Mouse (Mus musculus): ENCODE measurements around the gene Ppp2r2c. TPM values are rescaled to one million over a fixed set of nuclear protein-coding genes. Genes with fewer than 3 reads are reported as not detected.

Gene Ppp2r2c
- polyA plus RNA-seq, 1 experiment, result 259 TPM

GRCm38 (mm10) chr5:36835933-36836332, 32.4 kb upstream of the Ppp2r2c start:
- H3K4me1 ChIP-seq (ENCODE audit: control insufficient read depth, insufficient read depth, low read length), result peaks cover 18% of the 10 kb centered on the region
- WGBS, result 1% methylated on average over 6 of the region's 6 CpGs
- peak; percentile 99 for TF ChIP-seq CTCF (IDR thresholded peaks at IDR 0.05; ENCODE audit: borderline replicate concordance, insufficient read depth, low read depth, low read length)
- TF ChIP-seq POLR2A (IDR thresholded peaks at IDR 0.05; ENCODE audit: borderline replicate concordance, insufficient read depth, low read length), result no peak
- H3K27me3 ChIP-seq (ENCODE audit: control insufficient read depth, insufficient read depth, low read length), result no peaks in the 10 kb centered on the region
- H3K4me3 ChIP-seq (replicated peaks; ENCODE audit: insufficient read depth, low read depth, low read length), result no peak overlapping the region
- peak; percentile 81 to 87 for DNase-seq
- no peak overlapping the region for H3K27ac ChIP-seq (ENCODE audit: insufficient read depth, low read length)

- H3K27ac ChIP-seq (ENCODE audit: insufficient read depth, low read length), result peak overlapping the region; percentile 15
- WGBS, result 20% methylated on average over 2 of the region's 2 CpGs
- no peak overlapping the region for H3K4me3 ChIP-seq (replicated peaks; ENCODE audit: insufficient read depth, low read depth, low read length)
- peak; percentile 82 to 87 for DNase-seq
- H3K27me3 ChIP-seq (ENCODE audit: control insufficient read depth, insufficient read depth, low read length), result no peaks in the 10 kb centered on the region
- no peak for TF ChIP-seq CTCF (IDR thresholded peaks at IDR 0.05; ENCODE audit: borderline replicate concordance, insufficient read depth, low read depth, low read length)
- TF ChIP-seq POLR2A (IDR thresholded peaks at IDR 0.05; ENCODE audit: borderline replicate concordance, insufficient read depth, low read length), result no peak
- peaks cover 18% of the 10 kb centered on the region for H3K4me1 ChIP-seq (ENCODE audit: control insufficient read depth, insufficient read depth, low read length)
Measured at GRCm38 (mm10) chr5:36839032-36839431, 29.3 kb upstream of the Ppp2r2c start.

- no peak for DNase-seq
- 66% methylated on average over 8 of the region's 8 CpGs for WGBS
- H3K4me3 ChIP-seq (replicated peaks; ENCODE audit: insufficient read depth, low read depth, low read length), result no peak overlapping the region
- H3K27ac ChIP-seq (ENCODE audit: insufficient read depth, low read length), result peak overlapping the region; percentile 15; the same call in 1 of the 2 replicates
- TF ChIP-seq POLR2A (IDR thresholded peaks at IDR 0.05; ENCODE audit: borderline replicate concordance, insufficient read depth, low read length), result no peak
- no peak for TF ChIP-seq CTCF (IDR thresholded peaks at IDR 0.05; ENCODE audit: borderline replicate concordance, insufficient read depth, low read depth, low read length)
- peaks cover 18% of the 10 kb centered on the region for H3K4me1 ChIP-seq (ENCODE audit: control insufficient read depth, insufficient read depth, low read length)
- H3K27me3 ChIP-seq (ENCODE audit: control insufficient read depth, insufficient read depth, low read length), result no peaks in the 10 kb centered on the region
Measured at GRCm38 (mm10) chr5:36839602-36840001, 28.7 kb upstream of the Ppp2r2c start.

- H3K4me3 ChIP-seq (replicated peaks; ENCODE audit: insufficient read depth, low read depth, low read length), result no peak overlapping the region
- H3K27ac ChIP-seq (ENCODE audit: insufficient read depth, low read length), result no peak overlapping the region
- TF ChIP-seq CTCF (IDR thresholded peaks at IDR 0.05; ENCODE audit: borderline replicate concordance, insufficient read depth, low read depth, low read length) (no peak), POLR2A (IDR thresholded peaks at IDR 0.05; ENCODE audit: borderline replicate concordance, insufficient read depth, low read length) (no peak)
- 76% methylated on average over 7 of the region's 7 CpGs for WGBS
- H3K27me3 ChIP-seq (ENCODE audit: control insufficient read depth, insufficient read depth, low read length), result no peaks in the 10 kb centered on the region
- H3K4me1 ChIP-seq (ENCODE audit: control insufficient read depth, insufficient read depth, low read length), result peaks cover 18% of the 10 kb centered on the region
- peak in 1 of 2 experiments; percentile 33 for DNase-seq
Measured at GRCm38 (mm10) chr5:36840092-36840491, 28.2 kb upstream of the Ppp2r2c start.

DNA sequence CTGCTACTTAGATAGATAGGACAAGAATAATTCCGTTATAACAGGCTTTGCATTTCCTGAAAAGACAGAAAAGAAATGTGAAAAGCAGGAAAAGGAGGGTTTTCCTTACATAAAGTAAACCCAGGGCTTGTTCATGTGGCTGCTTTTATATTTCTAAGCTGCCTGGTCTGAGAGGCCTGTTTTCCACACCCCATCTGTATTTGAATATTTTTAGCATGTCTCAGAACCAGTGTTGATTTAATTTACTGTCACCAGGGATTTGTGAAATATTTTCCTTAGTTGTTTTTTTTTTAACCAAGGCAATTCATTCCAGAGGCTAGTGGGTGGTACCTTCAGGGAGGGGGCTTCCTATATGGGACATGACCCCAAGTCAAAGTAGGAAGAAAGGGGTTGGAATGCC, 26.6 kb upstream of the Ppp2r2c start:
- Histone ChIP-seq H3K27me3 (ENCODE audit: control insufficient read depth, insufficient read depth, low read length) (no peaks in the 10 kb centered on the region), H3K4me1 (ENCODE audit: control insufficient read depth, insufficient read depth, low read length) (peaks cover 18% of the 10 kb centered on the region), H3K27ac (ENCODE audit: insufficient read depth, low read length) (no peak overlapping the region), H3K4me3 (replicated peaks; ENCODE audit: insufficient read depth, low read depth, low read length) (no peak overlapping the region)
- no peak for TF ChIP-seq CTCF (IDR thresholded peaks at IDR 0.05; ENCODE audit: borderline replicate concordance, insufficient read depth, low read depth, low read length)
- TF ChIP-seq POLR2A (IDR thresholded peaks at IDR 0.05; ENCODE audit: borderline replicate concordance, insufficient read depth, low read length), result no peak
- 89% methylated on average over 1 of the region's 1 CpGs for WGBS
- no peak for DNase-seq

DNA sequence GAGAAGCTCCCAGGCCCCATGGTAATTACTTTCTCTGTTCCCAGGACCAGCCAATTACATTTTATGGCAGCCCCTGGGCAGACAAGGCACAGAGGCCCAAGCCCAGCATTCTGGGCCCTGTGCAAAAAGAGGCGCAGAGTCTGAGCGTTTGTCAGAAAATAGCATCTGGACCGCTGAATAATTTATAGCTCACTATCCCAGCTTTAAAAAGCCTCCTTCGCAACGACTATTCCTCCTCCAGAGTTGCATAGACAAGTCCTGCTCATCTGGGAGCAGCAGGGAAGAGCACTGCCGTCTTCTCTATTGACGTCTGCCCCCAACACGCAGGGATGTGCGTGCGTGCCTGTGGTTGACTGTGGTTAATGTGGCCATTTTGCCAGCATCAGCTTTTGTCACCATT, 23.8 kb upstream of the Ppp2r2c start:
- no peak overlapping the region for H3K4me3 ChIP-seq (replicated peaks; ENCODE audit: insufficient read depth, low read depth, low read length)
- TF ChIP-seq POLR2A (IDR thresholded peaks at IDR 0.05; ENCODE audit: borderline replicate concordance, insufficient read depth, low read length) (no peak), CTCF (IDR thresholded peaks at IDR 0.05; ENCODE audit: borderline replicate concordance, insufficient read depth, low read depth, low read length) (no peak)
- 93% methylated on average over 10 of the region's 10 CpGs for WGBS
- H3K27ac ChIP-seq (ENCODE audit: insufficient read depth, low read length), result no peak overlapping the region
- no peak for DNase-seq
- peaks cover 18% of the 10 kb centered on the region for H3K4me1 ChIP-seq (ENCODE audit: control insufficient read depth, insufficient read depth, low read length)
- no peaks in the 10 kb centered on the region for H3K27me3 ChIP-seq (ENCODE audit: control insufficient read depth, insufficient read depth, low read length)

GRCm38 (mm10) chr5:36851572-36851971, 16.7 kb upstream of the Ppp2r2c start:
- no peak for TF ChIP-seq CTCF (IDR thresholded peaks at IDR 0.05; ENCODE audit: borderline replicate concordance, insufficient read depth, low read depth, low read length)
- TF ChIP-seq POLR2A (IDR thresholded peaks at IDR 0.05; ENCODE audit: borderline replicate concordance, insufficient read depth, low read length), result no peak
- Histone ChIP-seq H3K27me3 (ENCODE audit: control insufficient read depth, insufficient read depth, low read length) (no peaks in the 10 kb centered on the region), H3K4me3 (replicated peaks; ENCODE audit: insufficient read depth, low read depth, low read length) (no peak overlapping the region), H3K4me1 (ENCODE audit: control insufficient read depth, insufficient read depth, low read length) (peaks cover 16% of the 10 kb centered on the region), H3K27ac (ENCODE audit: insufficient read depth, low read length) (no peak overlapping the region)
- 56% methylated on average over 4 of the region's 4 CpGs for WGBS
- no peak for DNase-seq

DNA sequence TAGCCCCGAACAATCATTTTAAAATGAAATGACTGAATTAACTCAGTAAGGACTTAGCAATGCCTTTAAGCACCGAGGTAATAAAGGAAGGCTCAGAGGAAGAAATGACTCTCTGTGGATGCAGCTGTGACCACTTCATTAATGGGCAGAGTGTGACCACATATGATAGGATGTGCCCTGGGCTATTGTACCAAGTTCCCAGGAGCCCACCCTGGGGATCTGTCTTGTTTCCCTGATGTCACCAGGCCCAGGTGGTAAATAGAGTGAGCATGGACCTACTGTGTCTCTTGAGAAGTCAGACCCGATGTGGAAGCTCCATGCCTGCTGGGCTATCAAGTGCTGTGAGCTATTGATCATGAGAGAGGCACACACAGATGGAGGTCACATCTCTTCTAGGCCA, 13.1 kb upstream of the Ppp2r2c start:
- no peak overlapping the region for H3K4me3 ChIP-seq (replicated peaks; ENCODE audit: insufficient read depth, low read depth, low read length)
- DNase-seq, result no peak
- 69% methylated on average over 3 of the region's 3 CpGs for whole genome bisulfite sequencing
- H3K27me3 ChIP-seq (ENCODE audit: control insufficient read depth, insufficient read depth, low read length), result no peaks in the 10 kb centered on the region
- TF ChIP-seq CTCF (IDR thresholded peaks at IDR 0.05; ENCODE audit: borderline replicate concordance, insufficient read depth, low read depth, low read length), result no peak
- no peak for TF ChIP-seq POLR2A (IDR thresholded peaks at IDR 0.05; ENCODE audit: borderline replicate concordance, insufficient read depth, low read length)
- peaks cover 3% of the 10 kb centered on the region; the same call in 1 of the 2 replicates for H3K4me1 ChIP-seq (ENCODE audit: control insufficient read depth, insufficient read depth, low read length)
- no peak overlapping the region for H3K27ac ChIP-seq (ENCODE audit: insufficient read depth, low read length)
